Mouse (Mus musculus) stomach, embryonic 16.5 days (tissue): Measurements from ENCODE around the gene 4930469K13Rik. TPM values are rescaled to one million over a fixed set of nuclear protein-coding genes. Genes with fewer than 3 reads are reported as not detected.

ENCODE experiments used
- ATAC-seq: fragments of 200-750 bp; cut with Nextera tagmentation; 2 replicates; pipeline ENCODE4 v1.8.0; 2017; ENCODE audit warnings: moderate number of reproducible peaks, moderate TSS enrichment; ENCODE audit not compliant: insufficient read depth, low FRiP score
- H3K27ac ChIP-seq: fragments of 300-500 bp; sonication (generic); 2 replicates; pipeline ENCODE4 v1.5.1; 2014; ENCODE audit warnings: low read length
- H3K27me3 ChIP-seq: fragments of 300-500 bp; sonication (generic); 2 replicates; pipeline ENCODE4 v1.6.1; 2014; ENCODE audit warnings: low read length, control low read depth, mixed read lengths; ENCODE audit not compliant: control insufficient read depth, insufficient read depth
- H3K36me3 ChIP-seq: fragments of 300-500 bp; sonication (generic); 2 replicates; pipeline ENCODE4 v1.6.1; 2014; ENCODE audit warnings: low read length; ENCODE audit not compliant: control insufficient read depth, insufficient read depth
- H3K4me1 ChIP-seq: fragments of 300-500 bp; sonication (generic); 2 replicates; pipeline ENCODE4 v1.6.1; 2014; ENCODE audit warnings: low read length, control low read depth, mixed read lengths; ENCODE audit not compliant: control insufficient read depth, insufficient read depth
- H3K4me2 ChIP-seq: fragments of 300-500 bp; sonication (generic); 2 replicates; pipeline ENCODE4 v1.6.1; 2014; ENCODE audit warnings: low read depth, low read length, mixed read lengths
- H3K4me3 ChIP-seq: fragments of 300-500 bp; sonication (generic); replicated peaks from 2 replicates; pipeline ENCODE4 v1.5.1; 2014; ENCODE audit warnings: mild to moderate bottlenecking, low read length
- H3K9ac ChIP-seq: fragments of 300-500 bp; sonication (generic); 2 replicates; pipeline ENCODE4 v1.6.1; 2014; ENCODE audit warnings: low read length
- H3K9me3 ChIP-seq: fragments of 300-500 bp; sonication (generic); replicated peaks from 2 replicates; pipeline ENCODE4 v1.6.1; 2016; ENCODE audit warnings: low read length, control low read depth; ENCODE audit not compliant: control insufficient read depth
- WGBS: fragments of 180-500 bp; shearing (Covaris S2); extraction: QIAGEN DNeasy Blood & Tissue Kit; methylation state at CpG from one replicate; pipeline ENCODE4 v1.1.7; 2014; 5-methylcytosine and 5-hydroxymethylcytosine counted together
- polyA plus RNA-seq: library from polyadenylated mRNA; unstranded; fragments of >200 nt; fragmentation: Nextera tagmentation; extraction: Ambion mirVana; gene quantifications from 2 replicates; pipeline ENCODE4 v1.2.1, GENCODE M21; 2015

4930469K13Rik gene
- polyA plus RNA-seq, 1 experiment from 2014 or later: not detected

- no peaks in the 10 kb centered on the region for H3K4me1 ChIP-seq
- no peaks in the 10 kb centered on the region; the same call in 1 of the 2 replicates for H3K9me3 ChIP-seq
- H3K4me3 ChIP-seq: no peak overlapping the region
- no peak overlapping the region for H3K9ac ChIP-seq
- no peaks in the 10 kb centered on the region for H3K27me3 ChIP-seq
- 68% methylated on average over 4 of the region's 4 CpGs for WGBS
- no peak for ATAC-seq
- H3K4me2 ChIP-seq: no peak overlapping the region
- no peak overlapping the region for H3K27ac ChIP-seq
- no peaks in the 10 kb centered on the region for H3K36me3 ChIP-seq
Observed at GRCm38 (mm10) chr11:33946501-33946900, 151.9 kb downstream of the 4930469K13Rik start.

GRCm38 (mm10) chr11:33944786-33945328 is 153.5 kb downstream of the 4930469K13Rik start:
- H3K27ac ChIP-seq: no peak overlapping the region
- no peak for ATAC-seq
- H3K9me3 ChIP-seq: no peaks in the 10 kb centered on the region
- H3K9ac ChIP-seq: no peak overlapping the region
- H3K4me3 ChIP-seq: no peak overlapping the region
- WGBS: 83% methylated on average over 9 of the region's 9 CpGs
- no peaks in the 10 kb centered on the region for H3K4me1 ChIP-seq
- no peaks in the 10 kb centered on the region for H3K36me3 ChIP-seq
- H3K4me2 ChIP-seq: no peak overlapping the region
- no peaks in the 10 kb centered on the region for H3K27me3 ChIP-seq

- Histone ChIP-seq H3K4me1 (no peaks in the 10 kb centered on the region), H3K36me3 (no peaks in the 10 kb centered on the region), H3K9ac (no peak overlapping the region), H3K9me3 (no peaks in the 10 kb centered on the region), H3K27me3 (no peaks in the 10 kb centered on the region), H3K4me3 (no peak overlapping the region), H3K27ac (no peak overlapping the region), H3K4me2 (no peak overlapping the region)
- WGBS: 61% methylated on average over 4 of the region's 4 CpGs
- ATAC-seq: no peak
Observed at GRCm38 (mm10) chr11:33944067-33944785, 154.1 kb downstream of the 4930469K13Rik start.

- Histone ChIP-seq H3K4me3 (no peak overlapping the region), H3K36me3 (no peaks in the 10 kb centered on the region), H3K27ac (no peak overlapping the region), H3K9ac (no peak overlapping the region), H3K27me3 (no peaks in the 10 kb centered on the region), H3K9me3 (no peaks in the 10 kb centered on the region), H3K4me1 (no peaks in the 10 kb centered on the region), H3K4me2 (no peak overlapping the region)
- 77% methylated on average over 1 of the region's 1 CpGs for WGBS
- ATAC-seq: no peak
Observed at GRCm38 (mm10) chr11:33943565-33943964, 154.8 kb downstream of the 4930469K13Rik start.

GRCm38 (mm10) chr11:33939456-33940113 is 158.8 kb downstream of the 4930469K13Rik start:
- WGBS: 66% methylated on average over 4 of the region's 4 CpGs
- ATAC-seq: no peak
- Histone ChIP-seq H3K4me2 (no peak overlapping the region), H3K27ac (no peak overlapping the region), H3K9me3 (no peaks in the 10 kb centered on the region), H3K36me3 (no peaks in the 10 kb centered on the region), H3K27me3 (no peaks in the 10 kb centered on the region), H3K4me1 (no peaks in the 10 kb centered on the region), H3K9ac (no peak overlapping the region), H3K4me3 (no peak overlapping the region)

- no peak overlapping the region for H3K4me3 ChIP-seq
- H3K9ac ChIP-seq: no peak overlapping the region
- H3K4me1 ChIP-seq: no peaks in the 10 kb centered on the region
- H3K4me2 ChIP-seq: no peak overlapping the region
- no peaks in the 10 kb centered on the region for H3K36me3 ChIP-seq
- no peak for ATAC-seq
- H3K27me3 ChIP-seq: no peaks in the 10 kb centered on the region
- no peak overlapping the region for H3K27ac ChIP-seq
- 54% methylated on average over 7 of the region's 7 CpGs for WGBS
- no peaks in the 10 kb centered on the region for H3K9me3 ChIP-seq
Observed at GRCm38 (mm10) chr11:33938561-33939274, 159.6 kb downstream of the 4930469K13Rik start.

- Histone ChIP-seq H3K9ac (no peak overlapping the region), H3K27ac (no peak overlapping the region), H3K4me3 (no peak overlapping the region), H3K4me1 (peaks cover 2% of the 10 kb centered on the region; the same call in 1 of the 2 replicates), H3K9me3 (no peaks in the 10 kb centered on the region), H3K4me2 (no peak overlapping the region), H3K27me3 (no peaks in the 10 kb centered on the region), H3K36me3 (no peaks in the 10 kb centered on the region)
- no peak for ATAC-seq
- 81% methylated on average over 8 of the region's 8 CpGs for WGBS
Observed at GRCm38 (mm10) chr11:33937641-33938040, 160.7 kb downstream of the 4930469K13Rik start.

GRCm38 (mm10) chr11:33934286-33934685 is 164.1 kb downstream of the 4930469K13Rik start:
- no peak overlapping the region for H3K27ac ChIP-seq
- H3K4me2 ChIP-seq: no peak overlapping the region
- no peaks in the 10 kb centered on the region for H3K9me3 ChIP-seq
- H3K4me3 ChIP-seq: no peak overlapping the region
- ATAC-seq: no peak
- peaks cover 9% of the 10 kb centered on the region; the same call in 1 of the 2 replicates for H3K4me1 ChIP-seq
- H3K36me3 ChIP-seq: no peaks in the 10 kb centered on the region
- WGBS: 59% methylated on average over 9 of the region's 9 CpGs
- no peak overlapping the region for H3K9ac ChIP-seq
- no peaks in the 10 kb centered on the region for H3K27me3 ChIP-seq
